Mouse (Mus musculus): Measurements from ENCODE around the gene H2-T3. TPM values are rescaled to one million over a fixed set of nuclear protein-coding genes. Genes with fewer than 3 reads are reported as not detected.

The H2-T3 gene
- 1 to 10 TPM in 1 of 2 experiments, under 1 TPM in 1; 0.79 to 1.4 TPM for total RNA-seq (2023)

DNA sequence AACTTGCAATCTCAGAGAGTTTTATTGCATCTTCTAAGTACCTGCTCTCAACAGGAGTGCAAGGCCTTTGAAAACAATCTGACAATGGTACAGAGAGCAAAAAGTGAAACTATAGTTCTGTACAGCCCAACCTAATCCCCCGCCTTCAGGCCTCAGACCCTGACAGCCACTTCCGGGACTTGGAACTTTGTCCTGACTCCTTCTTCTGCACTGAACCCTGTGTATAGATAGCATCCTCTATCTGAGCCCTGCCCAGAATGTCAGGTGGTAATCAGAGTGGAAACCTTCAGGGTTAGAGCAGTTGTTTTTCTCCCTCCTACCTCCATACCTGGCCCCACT is at the start of gene H2-T3:
Gene H2-T3 (minus strand): TSS at position 119 of the 339 bp plus-strand sequence.

DNA sequence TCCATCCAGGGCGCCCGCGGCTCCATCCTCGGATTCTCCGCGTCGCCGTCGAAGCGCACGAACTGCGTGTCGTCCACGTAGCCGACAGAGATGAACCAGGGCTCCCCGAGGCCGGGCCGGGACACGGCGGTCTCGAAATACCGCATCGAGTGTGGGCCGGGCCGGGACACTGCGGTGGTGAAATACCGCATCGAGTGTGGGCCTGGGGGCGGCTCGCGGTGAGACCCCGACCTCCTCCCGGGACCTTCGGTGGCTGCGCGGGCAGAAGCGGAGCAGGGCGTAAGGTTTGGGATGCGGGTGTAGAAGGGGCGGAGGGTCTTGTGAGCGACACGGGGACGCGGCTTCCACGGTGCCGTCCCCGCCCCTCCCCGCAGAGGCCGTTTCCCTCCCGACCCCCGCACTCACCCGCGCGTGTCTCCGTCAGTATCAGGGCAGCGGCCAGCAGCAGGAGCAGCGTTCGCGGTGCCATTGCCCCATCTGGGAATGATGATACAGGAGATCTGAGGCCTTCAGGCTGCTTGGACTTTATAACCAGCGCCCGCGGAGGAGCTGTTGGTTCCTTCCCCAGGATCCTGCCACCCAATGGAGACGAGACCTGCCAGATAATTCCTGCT is 21.9 kb downstream of the H2-T3 start, which contains the start of gene Gm8909:
Gene Gm8909 (minus strand): TSS at position 499 of the 614 bp plus-strand sequence.

Other genes starting within 250 kb of the H2-T3 start
- gene Abcf1, start 220.5 kb downstream of the H2-T3 start, total RNA-seq (2023): 100 to 1,000 TPM; 126 to 131 TPM
- gene Gnl1, start 210.4 kb downstream of the H2-T3 start, total RNA-seq (2023): 10 to 100 TPM; 57.6 to 66.0 TPM
- gene Prr3, start 210.1 kb downstream of the H2-T3 start, total RNA-seq (2023): 10 to 100 TPM; 48.3 to 58.1 TPM
- gene H2-T24, start 169.7 kb downstream of the H2-T3 start, total RNA-seq (2023): 10 to 100 TPM; 23.1 to 34.7 TPM
- gene H2-T23, start 157.4 kb downstream of the H2-T3 start, total RNA-seq (2023): 100 to 1,000 TPM; 319 to 355 TPM
- gene H2-T22, start 147.5 kb downstream of the H2-T3 start, total RNA-seq (2023): 100 to 1,000 TPM; 195 to 209 TPM
- gene Gm6034, start 147.3 kb downstream of the H2-T3 start, total RNA-seq (2023): 1 to 10 TPM; 1.7 to 2.2 TPM
- 10 to 100 TPM; 95.4 to 96.7 TPM for gene Gm11127, start 131.9 kb downstream of the H2-T3 start, total RNA-seq (2023)
- 10 to 100 TPM; 13.9 to 15.9 TPM for gene Gm19684, start 68.6 kb downstream of the H2-T3 start, total RNA-seq (2023)
- 10 to 100 TPM; 18.1 to 21.9 TPM for gene Gm7030, start 60.9 kb downstream of the H2-T3 start, total RNA-seq (2023)
- 1 to 10 TPM in 1 of 2 experiments, not detected in 1; 1.6 TPM for gene Gm8909, start 21.8 kb downstream of the H2-T3 start, total RNA-seq (2023)
- gene Rpp21, start 67.8 kb upstream of the H2-T3 start, total RNA-seq (2023): 10 to 100 TPM; 82.8 to 96.9 TPM
- 10 to 100 TPM; 85.1 to 86.0 TPM for gene Trim39, start 82.0 kb upstream of the H2-T3 start, total RNA-seq (2023)
- gene H2-M10.2, start 96.2 kb upstream of the H2-T3 start, total RNA-seq (2023): not detected
- gene H2-M10.1, start 135.9 kb upstream of the H2-T3 start, total RNA-seq (2023): not detected
- not detected for gene H2-M10.3, start 178.1 kb upstream of the H2-T3 start, total RNA-seq (2023)

Data from T-cell, adult 66 days (primary cell).